Mouse (Mus musculus): ENCODE results near the gene Guca2a. TPM values are rescaled to one million over a fixed set of nuclear protein-coding genes. Genes with fewer than 3 reads are reported as not detected.
"Not testable (repeated sequence)": the region's sequence is repeated elsewhere in the genome, so short reads cannot be mapped to it uniquely, and the experiment has no call there.

Guca2a gene
- polyA plus RNA-seq, 1 experiment from 2014 or later: not detected

DNA sequence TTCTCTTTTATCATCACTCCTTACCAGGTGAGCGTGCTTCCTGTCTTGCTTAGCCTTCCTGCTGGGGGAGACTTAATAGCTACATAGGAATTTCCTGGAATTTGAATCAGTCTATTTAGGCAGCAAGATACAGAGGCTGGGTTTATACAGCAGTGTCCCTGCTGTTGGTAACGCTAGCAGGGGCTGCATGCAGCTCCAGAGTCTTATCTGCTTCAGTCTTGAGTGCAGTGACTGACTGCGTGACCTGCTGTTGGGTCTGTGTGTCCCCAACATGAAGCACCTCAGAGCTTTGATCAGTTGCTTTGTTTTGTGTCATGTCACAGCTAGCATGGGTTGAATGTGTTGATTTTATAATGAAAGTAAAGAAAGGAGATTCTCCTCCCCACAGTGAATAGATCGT, 10.2 kb upstream of the Guca2a start:
- H3K9me3 ChIP-seq: no peaks in the 10 kb centered on the region
- H3K36me3 ChIP-seq: peaks cover 56% of the 10 kb centered on the region
- no peaks in the 10 kb centered on the region for H3K27me3 ChIP-seq
- H3K9ac ChIP-seq: no peak overlapping the region
- no peak overlapping the region for H3K27ac ChIP-seq
- WGBS: 88% methylated on average over 4 of the region's 4 CpGs
- ATAC-seq (ENCODE audit: insufficient number of reproducible peaks, insufficient read depth, low FRiP score, low TSS enrichment, low read depth): no peak
- H3K4me3 ChIP-seq: no peak overlapping the region
- no peak overlapping the region for H3K4me2 ChIP-seq
- no peaks in the 10 kb centered on the region for H3K4me1 ChIP-seq

DNA sequence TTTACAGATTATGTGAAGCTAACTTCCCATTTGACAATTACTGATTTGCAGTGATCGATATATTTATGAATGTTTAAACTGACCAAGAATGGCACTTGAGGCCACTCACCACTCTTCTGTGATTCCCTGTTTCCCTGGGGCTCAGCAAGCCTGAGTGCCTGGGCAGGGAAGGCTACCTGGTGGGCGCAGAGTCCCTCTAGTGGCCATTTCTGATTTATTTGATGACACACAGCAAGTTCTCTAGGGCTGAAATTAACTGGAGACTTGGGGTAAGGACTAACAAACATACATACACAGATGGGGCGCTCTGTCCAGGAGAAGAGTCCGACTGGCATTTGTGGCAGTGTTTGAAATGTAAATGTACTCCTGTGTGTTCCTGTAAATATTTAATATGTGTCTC, 9.1 kb upstream of the Guca2a start:
- peaks cover 46% of the 10 kb centered on the region for H3K36me3 ChIP-seq
- not testable (repeated sequence) for H3K4me2 ChIP-seq; H3K9me3 ChIP-seq; H3K4me3 ChIP-seq; H3K4me1 ChIP-seq; ATAC-seq (ENCODE audit: insufficient number of reproducible peaks, insufficient read depth, low FRiP score, low TSS enrichment, low read depth); H3K9ac ChIP-seq; H3K27me3 ChIP-seq; H3K27ac ChIP-seq
- 88% methylated on average over 4 of the region's 4 CpGs for WGBS

DNA sequence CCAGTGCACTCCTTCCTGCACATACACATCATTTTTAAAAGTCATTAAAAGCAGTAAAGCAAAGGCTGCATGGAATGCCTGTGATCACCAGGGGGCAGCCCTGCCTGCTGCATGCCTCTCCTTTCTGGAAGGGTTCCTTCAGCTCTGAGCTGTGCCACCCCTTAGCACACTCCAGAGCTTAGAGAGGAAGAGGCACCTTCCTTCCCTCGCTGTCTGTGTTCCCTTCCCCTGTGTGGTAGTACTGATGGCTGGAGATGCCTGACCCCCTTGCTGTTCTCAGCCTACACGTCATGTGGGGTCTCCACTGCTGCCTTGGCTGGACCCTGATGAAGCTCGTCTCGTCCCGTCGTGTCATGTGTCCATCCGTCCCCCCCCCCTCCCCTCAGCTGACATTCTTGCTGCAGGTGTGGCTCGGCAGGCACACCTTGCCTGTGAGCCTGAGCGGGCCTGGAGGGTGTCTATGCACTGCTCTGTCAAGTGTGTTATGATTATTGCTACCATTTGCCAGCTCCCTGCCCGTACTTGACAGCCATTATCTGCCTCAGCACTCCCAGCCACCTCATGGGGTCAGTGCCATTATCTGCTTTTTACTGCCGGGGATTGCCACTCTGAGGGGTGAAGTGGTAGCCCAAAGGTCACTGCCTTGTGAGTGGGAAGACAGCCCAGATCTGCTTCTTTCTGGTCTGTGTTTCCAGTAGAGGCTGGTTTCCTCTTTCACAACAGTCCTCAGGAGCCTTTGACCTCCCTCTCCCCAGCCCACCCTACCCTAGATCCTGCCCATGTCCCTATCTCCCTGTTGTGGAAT, 6.2 kb upstream of the Guca2a start:
- peaks cover 20% of the 10 kb centered on the region for H3K36me3 ChIP-seq
- H3K27ac ChIP-seq: no peak overlapping the region
- WGBS: 67% methylated on average over 11 of the region's 11 CpGs
- peaks cover 8% of the 10 kb centered on the region; the same call in 1 of the 2 replicates for H3K4me1 ChIP-seq
- no peak overlapping the region for H3K9ac ChIP-seq
- peak; percentile 54 for ATAC-seq (ENCODE audit: insufficient number of reproducible peaks, insufficient read depth, low FRiP score, low TSS enrichment, low read depth)
- no peak overlapping the region for H3K4me3 ChIP-seq
- no peak overlapping the region for H3K4me2 ChIP-seq
- no peaks in the 10 kb centered on the region for H3K27me3 ChIP-seq
- H3K9me3 ChIP-seq: no peaks in the 10 kb centered on the region

DNA sequence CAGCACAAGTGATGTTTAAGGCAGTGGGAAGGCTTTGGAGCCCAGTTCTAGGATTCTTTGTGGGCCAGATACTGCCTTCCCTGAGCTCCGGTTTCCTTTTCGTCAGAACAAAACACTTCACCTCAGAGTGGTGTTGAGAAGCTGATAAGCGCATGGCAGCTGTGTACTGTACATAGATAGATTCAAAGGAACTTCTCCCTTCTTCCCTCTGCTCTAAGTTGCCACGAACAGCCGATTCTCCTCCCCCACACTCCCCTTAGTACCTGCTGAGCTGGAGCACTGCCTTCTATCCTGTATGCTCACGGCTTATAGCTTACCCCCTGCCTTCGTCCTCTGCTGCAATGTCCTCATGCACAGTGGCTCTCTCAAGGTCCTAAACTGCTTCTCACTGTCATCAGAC, 4.8 kb upstream of the Guca2a start:
- H3K9ac ChIP-seq: no peak overlapping the region
- ATAC-seq (ENCODE audit: insufficient number of reproducible peaks, insufficient read depth, low FRiP score, low TSS enrichment, low read depth): no peak
- H3K4me1 ChIP-seq: peaks cover 8% of the 10 kb centered on the region; the same call in 1 of the 2 replicates
- peaks cover 12% of the 10 kb centered on the region for H3K36me3 ChIP-seq
- H3K27ac ChIP-seq: no peak overlapping the region
- no peak overlapping the region for H3K4me2 ChIP-seq
- 73% methylated on average over 7 of the region's 7 CpGs for WGBS
- no peak overlapping the region for H3K4me3 ChIP-seq
- H3K9me3 ChIP-seq: no peaks in the 10 kb centered on the region
- no peaks in the 10 kb centered on the region for H3K27me3 ChIP-seq

DNA sequence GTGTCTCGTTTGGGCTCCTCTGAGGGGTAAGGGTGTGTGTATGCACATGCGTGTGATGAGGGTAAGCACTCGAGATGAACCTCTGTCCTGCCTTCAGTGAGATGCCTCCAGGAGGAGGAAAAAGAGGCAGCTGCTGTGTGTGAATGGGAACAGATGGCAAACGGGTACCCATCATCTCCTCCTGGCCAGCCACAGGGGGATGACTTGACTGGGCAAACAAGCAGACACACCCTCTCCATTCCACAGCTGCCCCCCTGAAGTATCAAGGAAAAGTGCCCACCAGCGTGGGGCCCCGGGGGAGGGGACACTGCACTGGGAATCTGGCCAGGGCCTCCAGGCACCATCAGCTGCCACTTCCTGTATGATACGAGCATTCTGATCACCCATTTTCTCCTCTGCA, 4.2 kb upstream of the Guca2a start:
- Histone ChIP-seq H3K9ac (no peak overlapping the region), H3K36me3 (peaks cover 12% of the 10 kb centered on the region), H3K27me3 (no peaks in the 10 kb centered on the region), H3K4me2 (no peak overlapping the region), H3K9me3 (no peaks in the 10 kb centered on the region), H3K4me3 (no peak overlapping the region), H3K4me1 (peaks cover 8% of the 10 kb centered on the region; the same call in 1 of the 2 replicates), H3K27ac (no peak overlapping the region)
- 57% methylated on average over 7 of the region's 7 CpGs for WGBS
- no peak for ATAC-seq (ENCODE audit: insufficient number of reproducible peaks, insufficient read depth, low FRiP score, low TSS enrichment, low read depth)

DNA sequence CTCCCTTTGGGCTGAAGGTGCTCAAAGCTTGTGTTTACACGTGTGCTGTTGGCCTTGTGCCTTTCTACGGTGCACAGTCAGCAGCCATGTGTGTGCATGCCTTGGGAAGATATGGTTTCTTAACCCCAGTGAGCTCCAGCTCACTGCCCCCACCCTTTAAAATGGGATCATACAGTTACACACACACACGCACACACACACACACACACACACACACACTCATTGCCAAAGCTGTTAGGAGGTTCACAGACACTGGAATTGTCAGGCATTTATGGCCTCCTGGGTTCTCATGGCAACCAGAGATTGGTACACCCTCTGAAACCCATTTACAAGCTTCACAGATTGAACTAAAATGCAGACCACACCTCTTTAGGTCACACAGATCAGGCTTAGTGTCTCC, 3.6 kb upstream of the Guca2a start:
- ATAC-seq (ENCODE audit: insufficient number of reproducible peaks, insufficient read depth, low FRiP score, low TSS enrichment, low read depth): no peak
- Histone ChIP-seq H3K9me3 (no peaks in the 10 kb centered on the region), H3K9ac (no peak overlapping the region), H3K27me3 (no peaks in the 10 kb centered on the region), H3K4me3 (no peak overlapping the region), H3K36me3 (peaks cover 11% of the 10 kb centered on the region), H3K27ac (no peak overlapping the region), H3K4me2 (no peak overlapping the region), H3K4me1 (peaks cover 8% of the 10 kb centered on the region; the same call in 1 of the 2 replicates)
- WGBS: 81% methylated on average over 3 of the region's 3 CpGs

DNA sequence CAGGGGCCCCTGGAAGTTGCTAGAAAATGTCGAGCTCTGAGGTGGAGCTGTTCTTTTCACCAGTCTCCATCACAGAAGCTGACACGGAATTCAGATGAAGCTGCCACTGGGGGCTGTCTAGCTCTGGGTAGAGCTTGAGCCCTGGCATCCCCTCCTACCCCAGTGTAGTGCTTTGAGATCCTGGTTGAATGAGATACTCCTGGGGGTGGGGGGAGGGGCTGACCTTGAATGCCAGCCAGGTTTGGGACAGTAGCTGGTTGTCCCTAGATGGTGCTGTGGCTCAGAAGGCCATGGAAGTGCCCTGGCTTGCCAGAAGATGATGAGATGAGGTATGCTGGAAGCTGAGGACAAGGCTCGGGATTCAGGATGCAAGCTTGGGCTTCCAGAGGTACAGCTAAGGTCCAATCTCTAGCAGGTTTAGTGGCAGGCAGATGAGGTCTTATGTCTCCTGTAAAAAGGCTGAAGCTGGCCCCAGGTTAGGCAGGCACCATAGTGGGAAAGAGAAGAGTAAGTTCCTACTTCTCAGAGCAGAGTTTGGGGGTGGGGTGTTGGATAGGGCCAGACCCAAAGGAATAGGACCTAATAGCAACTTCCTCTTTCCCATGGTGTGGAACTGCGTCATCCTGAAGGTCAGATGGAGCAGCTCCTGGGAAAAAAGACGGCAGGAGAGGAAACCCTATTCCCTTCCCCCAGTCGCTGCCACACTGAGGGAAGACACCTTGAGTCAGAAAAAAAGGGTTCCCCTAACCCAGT, 2.4 kb upstream of the Guca2a start:
- Histone ChIP-seq H3K4me1 (peaks cover 8% of the 10 kb centered on the region; the same call in 1 of the 2 replicates), H3K27ac (no peak overlapping the region), H3K4me3 (no peak overlapping the region), H3K27me3 (no peaks in the 10 kb centered on the region), H3K36me3 (peaks cover 2% of the 10 kb centered on the region; the same call in 1 of the 2 replicates), H3K4me2 (no peak overlapping the region), H3K9ac (no peak overlapping the region), H3K9me3 (no peaks in the 10 kb centered on the region)
- WGBS: 66% methylated on average over 6 of the region's 6 CpGs
- ATAC-seq (ENCODE audit: insufficient number of reproducible peaks, insufficient read depth, low FRiP score, low TSS enrichment, low read depth): no peak

DNA sequence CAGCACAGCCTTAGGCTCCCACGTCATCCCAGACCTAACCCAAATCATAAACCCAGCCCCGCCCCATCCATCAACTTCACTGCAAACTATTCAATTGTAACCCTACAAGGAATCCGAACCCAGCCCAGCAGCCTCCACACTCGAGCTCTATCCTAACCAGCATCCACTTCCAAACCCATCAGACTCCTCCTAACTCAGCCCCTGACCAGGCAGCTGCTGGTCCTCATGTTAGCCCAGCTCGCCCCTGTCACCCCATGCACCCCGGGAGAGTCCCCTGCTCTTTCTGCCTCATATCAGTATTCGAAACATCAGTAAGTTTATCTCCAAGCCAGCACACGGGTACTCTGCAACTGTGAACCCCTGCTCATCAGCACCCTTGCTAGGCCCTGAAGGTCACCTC, 1.8 kb upstream of the Guca2a start:
- H3K27ac ChIP-seq: no peak overlapping the region
- no peaks in the 10 kb centered on the region for H3K9me3 ChIP-seq
- H3K36me3 ChIP-seq: no peaks in the 10 kb centered on the region
- no peaks in the 10 kb centered on the region for H3K27me3 ChIP-seq
- H3K4me3 ChIP-seq: no peak overlapping the region
- WGBS: 75% methylated on average over 8 of the region's 8 CpGs
- H3K4me1 ChIP-seq: peaks cover 8% of the 10 kb centered on the region; the same call in 1 of the 2 replicates
- ATAC-seq (ENCODE audit: insufficient number of reproducible peaks, insufficient read depth, low FRiP score, low TSS enrichment, low read depth): no peak
- H3K4me2 ChIP-seq: no peak overlapping the region
- H3K9ac ChIP-seq: no peak overlapping the region

DNA sequence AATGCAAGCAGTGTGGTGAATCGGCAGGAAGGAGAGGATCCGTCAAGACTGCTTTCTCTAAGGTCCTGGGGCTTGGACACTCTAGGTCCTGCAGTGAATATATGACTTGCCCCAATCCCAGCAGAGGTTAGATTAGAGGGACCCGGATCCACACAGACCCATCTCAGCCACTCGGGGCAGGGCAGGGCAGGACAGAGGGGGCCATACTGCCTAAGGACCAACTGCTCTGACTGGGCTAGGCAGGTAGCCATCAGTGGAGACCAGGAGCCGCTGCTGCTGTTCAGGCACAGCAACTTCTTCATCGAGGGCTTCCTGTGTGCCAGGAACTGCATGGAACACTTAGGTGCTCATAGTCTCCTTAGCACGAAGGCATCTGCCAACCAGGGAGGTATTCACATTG, 773 bp upstream of the Guca2a start:
- ATAC-seq (ENCODE audit: insufficient number of reproducible peaks, insufficient read depth, low FRiP score, low TSS enrichment, low read depth): no peak
- Histone ChIP-seq H3K9me3 (no peaks in the 10 kb centered on the region), H3K36me3 (no peaks in the 10 kb centered on the region), H3K27me3 (no peaks in the 10 kb centered on the region), H3K4me1 (peaks cover 8% of the 10 kb centered on the region; the same call in 1 of the 2 replicates), H3K9ac (no peak overlapping the region), H3K4me3 (no peak overlapping the region), H3K4me2 (no peak overlapping the region), H3K27ac (no peak overlapping the region)
- 87% methylated on average over 7 of the region's 7 CpGs for WGBS

DNA sequence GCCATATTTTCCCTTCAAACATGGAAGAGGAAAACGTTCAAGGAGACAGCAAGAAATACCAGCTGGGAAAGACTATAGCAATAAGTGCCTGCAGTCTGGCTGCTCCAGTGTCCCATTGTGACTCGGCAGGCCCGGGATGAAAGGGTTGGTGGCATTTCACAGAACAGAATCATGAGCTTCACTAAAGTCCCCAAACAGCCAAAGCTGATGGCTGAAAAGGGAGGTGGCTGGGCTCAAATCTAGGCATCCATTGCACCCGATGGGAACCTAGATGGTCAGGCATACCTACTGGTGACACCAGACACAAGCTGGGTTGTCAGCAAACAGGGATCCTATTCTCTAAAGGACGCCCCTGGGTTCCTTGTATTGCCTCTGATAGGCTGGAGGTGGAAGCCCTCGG, 442 bp downstream of the Guca2a start:
- Histone ChIP-seq H3K4me3 (no peak overlapping the region), H3K36me3 (no peaks in the 10 kb centered on the region), H3K4me1 (peaks cover 8% of the 10 kb centered on the region; the same call in 1 of the 2 replicates), H3K9me3 (no peaks in the 10 kb centered on the region), H3K4me2 (no peak overlapping the region), H3K27ac (no peak overlapping the region), H3K27me3 (no peaks in the 10 kb centered on the region), H3K9ac (no peak overlapping the region)
- ATAC-seq (ENCODE audit: insufficient number of reproducible peaks, insufficient read depth, low FRiP score, low TSS enrichment, low read depth): no peak
- 83% methylated on average over 6 of the region's 6 CpGs for WGBS

DNA sequence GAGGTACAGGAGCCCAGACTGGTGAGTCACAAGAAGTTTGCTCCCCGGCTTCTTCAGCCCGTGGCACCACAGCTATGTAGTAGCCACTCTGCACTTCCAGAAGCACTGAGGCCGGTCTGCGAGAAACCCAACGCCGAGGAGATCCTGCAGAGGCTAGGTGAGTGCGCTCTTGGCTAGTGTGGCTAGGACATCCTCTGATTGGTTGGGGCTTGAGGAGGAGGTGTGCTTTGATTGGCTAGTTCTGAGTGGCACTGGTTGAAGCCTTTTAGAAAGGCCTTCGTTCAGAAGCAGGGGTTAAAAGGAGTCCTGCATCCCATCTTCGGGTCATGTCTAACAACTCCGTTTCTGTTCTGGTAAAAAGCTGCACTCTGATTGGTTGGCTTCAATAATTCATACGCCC, 1.2 kb downstream of the Guca2a start:
- H3K27me3 ChIP-seq: no peaks in the 10 kb centered on the region
- 62% methylated on average over 11 of the region's 11 CpGs for WGBS
- no peak for ATAC-seq (ENCODE audit: insufficient number of reproducible peaks, insufficient read depth, low FRiP score, low TSS enrichment, low read depth)
- 0 out of 2 replicates have a peak, but pooled peaks cover 3% of the 10 kb centered on the region for H3K4me1 ChIP-seq
- no peaks in the 10 kb centered on the region for H3K9me3 ChIP-seq
- H3K36me3 ChIP-seq: no peaks in the 10 kb centered on the region
- H3K4me3 ChIP-seq: no peak overlapping the region
- no peak overlapping the region for H3K9ac ChIP-seq
- no peak overlapping the region for H3K27ac ChIP-seq
- H3K4me2 ChIP-seq: no peak overlapping the region

DNA sequence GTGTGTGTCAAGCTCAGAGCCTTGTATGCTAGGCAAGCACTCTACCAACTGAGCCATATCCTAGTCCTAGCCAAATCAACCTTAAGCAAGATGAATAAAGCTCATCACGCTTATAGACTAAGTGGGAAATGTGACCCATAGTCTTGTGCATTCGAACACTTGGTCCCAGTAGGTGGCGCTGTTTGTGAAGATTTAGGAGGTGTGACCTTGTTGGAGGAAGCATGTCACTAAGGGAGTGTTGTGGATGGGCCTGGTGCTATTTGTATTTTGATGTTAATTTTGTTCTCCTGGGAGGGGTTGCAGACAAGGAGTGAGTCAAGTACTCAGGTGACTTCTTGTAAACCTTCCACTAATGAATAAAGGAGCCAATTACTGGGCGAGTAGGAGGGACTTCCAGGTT, 5.2 kb downstream of the Guca2a start:
- no peak overlapping the region for H3K4me3 ChIP-seq
- H3K27ac ChIP-seq: no peak overlapping the region
- H3K9ac ChIP-seq: no peak overlapping the region
- H3K27me3 ChIP-seq: no peaks in the 10 kb centered on the region
- no peaks in the 10 kb centered on the region for H3K36me3 ChIP-seq
- no peaks in the 10 kb centered on the region for H3K9me3 ChIP-seq
- H3K4me1 ChIP-seq: no peaks in the 10 kb centered on the region
- H3K4me2 ChIP-seq: no peak overlapping the region
- ATAC-seq (ENCODE audit: insufficient number of reproducible peaks, insufficient read depth, low FRiP score, low TSS enrichment, low read depth): no peak
- WGBS: 79% methylated on average over 4 of the region's 4 CpGs
